ENCODE assay signal across 18 mouse cellular contexts in genomic region chr14:75669085-75669645, GRCm38 (mm10). TPM values are rescaled to one million over a fixed set of nuclear protein-coding genes. Genes with fewer than 3 reads are reported as not detected.
DNase-seq lines count a peak whose midpoint lies in the region; ATAC-seq and TF ChIP-seq lines count a peak whose summit lies in the region.
"Had no signal": no experiment of that assay in that cellular context is flagged by ENCODE, and none has a peak within 500 bp of the region (broad histone marks: within the 10 kb centered on the region; RNA-seq: fewer than 3 reads in every experiment).

No protein-coding gene starts in this region.

- no peak overlapping the region for H3K4me3 ChIP-seq in liver, embryonic 16.5 days (ENCODE audit: low read depth, low read length)
- no peak overlapping the region for H3K4me3 ChIP-seq in liver, embryonic 12.5 days
- no peak overlapping the region for H3K4me3 ChIP-seq in MEL (ENCODE audit: control insufficient read depth in 1 of 2, insufficient read depth in 1 of 2, low read depth in 2 of 2, low read length in 2 of 2)
- H3K4me3 ChIP-seq in hindbrain, embryonic 14.5 days (replicated peaks; ENCODE audit: low read length) = no peak overlapping the region
- H3K4me3 ChIP-seq: gastrocnemius, adult 2 months; heart, embryonic 10.5 days; liver, embryonic 13.5 days had no signal

- 60% methylated on average over 1 of the region's 1 CpGs for WGBS in liver, embryonic 16.5 days (ENCODE audit: insufficient replicate concordance)
- 59% methylated on average over 1 of the region's 1 CpGs for WGBS in liver, embryonic 12.5 days (ENCODE audit: insufficient replicate concordance)
- WGBS in hindbrain, embryonic 14.5 days = 69% methylated on average over 1 of the region's 1 CpGs

- 0 out of 2 replicates have a peak, but pooled peaks have one; percentile 27 for ATAC-seq in liver, embryonic 16.5 days (ENCODE audit: low read depth)
- no peak for ATAC-seq in liver, embryonic 12.5 days
- ATAC-seq in hindbrain, embryonic 14.5 days (ENCODE audit: low FRiP score) = no peak

- no peak overlapping the region for H3K9ac ChIP-seq in liver, embryonic 16.5 days (ENCODE audit: low read depth, low read length)
- no peak overlapping the region for H3K9ac ChIP-seq in liver, embryonic 12.5 days
- H3K9ac ChIP-seq in MEL (ENCODE audit: control insufficient read depth, low read depth, low read length, poor library complexity, severe bottlenecking) = no peak overlapping the region
- no peak overlapping the region for H3K9ac ChIP-seq in hindbrain, embryonic 14.5 days
- H3K9ac ChIP-seq: liver, embryonic 13.5 days had no signal

- peak; percentile 62 for TF ChIP-seq RAD21 in MEL (IDR thresholded peaks at IDR 0.05; ENCODE audit: low read depth, low read length)

- no peaks in the 10 kb centered on the region for H3K4me1 ChIP-seq in liver, embryonic 16.5 days (ENCODE audit: control insufficient read depth, low read depth, low read length)
- H3K4me1 ChIP-seq in liver, embryonic 12.5 days = peaks cover 10% of the 10 kb centered on the region; the same call in 1 of the 2 replicates
- no peaks in the 10 kb centered on the region for H3K4me1 ChIP-seq in MEL (ENCODE audit: control insufficient read depth in 1 of 2, insufficient read depth in 2 of 2, low read length in 2 of 2)
- H3K4me1 ChIP-seq in hindbrain, embryonic 14.5 days (replicated peaks; ENCODE audit: control insufficient read depth, insufficient read depth, low read length) = no peaks in the 10 kb centered on the region
- H3K4me1 ChIP-seq: heart, embryonic 10.5 days; liver, embryonic 13.5 days had no signal

- no peak for TF ChIP-seq EP300 in MEL (IDR thresholded peaks at IDR 0.05; ENCODE audit: low read depth in 1 of 2, low read length in 2 of 2)

- DNase-seq in MEL (ENCODE audit: low read depth, low spot score) = peak; percentile 51
- peak; percentile 38 for DNase-seq in kidney, adult 18-20 months
- peak; percentile 69 to 73 for DNase-seq in kidney, postnatal 36 days
- no peak for DNase-seq in frontal cortex, postnatal 36 days (ENCODE audit: low spot score in 2 of 2)
- no peak for DNase-seq in layer of hippocampus, adult 9-10 months (ENCODE audit: low spot score)
- DNase-seq in hindbrain, embryonic 14.5 days (ENCODE audit: low spot score) = no peak
- DNase-seq: cerebellum, adult 9-11 months; gastrocnemius, adult 2 months; liver, embryonic 13.5 days; right cerebral cortex, postnatal 14 days had no signal

- TF ChIP-seq CTCF in MEL (IDR thresholded peaks at IDR 0.05 in 2 of 3, conservative IDR thresholded peaks at IDR 0.05 in 1 of 3; ENCODE audit: control insufficient read depth in 1 of 3, insufficient read depth in 1 of 3, low read depth in 2 of 3, low read length in 3 of 3, poor library complexity in 1 of 3, severe bottlenecking in 1 of 3) = peak; percentile 13 to 55 (median 47); a peak in 5 of 6 replicates

- no peak overlapping the region for H3K27ac ChIP-seq in liver, embryonic 16.5 days (ENCODE audit: low read length)
- no peak overlapping the region for H3K27ac ChIP-seq in liver, embryonic 12.5 days
- no peak overlapping the region for H3K27ac ChIP-seq in MEL (ENCODE audit: control insufficient read depth, low read depth, low read length)
- no peak overlapping the region for H3K27ac ChIP-seq in hindbrain, embryonic 14.5 days
- H3K27ac ChIP-seq: gastrocnemius, adult 2 months; heart, embryonic 10.5 days; liver, embryonic 13.5 days had no signal

- H3K4me2 ChIP-seq in liver, embryonic 16.5 days (ENCODE audit: low read depth, low read length) = no peak overlapping the region
- H3K4me2 ChIP-seq in liver, embryonic 12.5 days = no peak overlapping the region
- H3K4me2 ChIP-seq in hindbrain, embryonic 14.5 days (replicated peaks) = no peak overlapping the region
- H3K4me2 ChIP-seq: liver, embryonic 13.5 days had no signal

- no peak for TF ChIP-seq POLR2A in MEL (IDR thresholded peaks at IDR 0.05; ENCODE audit: control insufficient read depth in 1 of 2, insufficient read depth in 1 of 2, low read depth in 1 of 2, low read length in 2 of 2, poor library complexity in 1 of 2)

- no peaks in the 10 kb centered on the region for H3K36me3 ChIP-seq in liver, embryonic 16.5 days (ENCODE audit: control insufficient read depth, insufficient read depth)
- no peaks in the 10 kb centered on the region for H3K36me3 ChIP-seq in liver, embryonic 12.5 days
- H3K36me3 ChIP-seq in MEL (ENCODE audit: control insufficient read depth in 1 of 2, insufficient read depth in 2 of 2, low read length in 2 of 2) = no peaks in the 10 kb centered on the region
- H3K36me3 ChIP-seq in hindbrain, embryonic 14.5 days (replicated peaks; ENCODE audit: control insufficient read depth, insufficient read depth) = no peaks in the 10 kb centered on the region
- H3K36me3 ChIP-seq: heart, embryonic 10.5 days; liver, embryonic 13.5 days had no signal

- no peaks in the 10 kb centered on the region for H3K79me2 ChIP-seq in MEL (ENCODE audit: control insufficient read depth, insufficient read depth, low read length, poor library complexity)

- no peaks in the 10 kb centered on the region for H3K27me3 ChIP-seq in liver, embryonic 16.5 days (ENCODE audit: control insufficient read depth, insufficient read depth, low read depth, low read length)
- no peaks in the 10 kb centered on the region for H3K27me3 ChIP-seq in liver, embryonic 12.5 days (replicated peaks)
- H3K27me3 ChIP-seq in MEL (ENCODE audit: control insufficient read depth in 1 of 2, insufficient read depth in 2 of 2, low read length in 2 of 2) = peaks cover 0 to 3% of the 10 kb centered on the region in 2 experiments; a peak in 2 of 4 replicates
- H3K27me3 ChIP-seq in hindbrain, embryonic 14.5 days (ENCODE audit: control insufficient read depth, insufficient read depth, low read length) = no peaks in the 10 kb centered on the region
- H3K27me3 ChIP-seq: liver, embryonic 13.5 days had no signal

- H3K9me3 ChIP-seq in liver, embryonic 16.5 days (replicated peaks; ENCODE audit: control insufficient read depth, low read length) = 0 out of 2 replicates have a peak, but pooled peaks cover 2% of the 10 kb centered on the region
- H3K9me3 ChIP-seq in liver, embryonic 12.5 days (replicated peaks) = no peaks in the 10 kb centered on the region
- H3K9me3 ChIP-seq in MEL (replicated peaks; ENCODE audit: insufficient read depth, low read length) = no peaks in the 10 kb centered on the region
- no peaks in the 10 kb centered on the region for H3K9me3 ChIP-seq in hindbrain, embryonic 14.5 days (ENCODE audit: control insufficient read depth, low read length)
- H3K9me3 ChIP-seq: heart, embryonic 10.5 days; liver, embryonic 13.5 days had no signal

TF ChIP-seq in MEL, 35 proteins besides CTCF, POLR2A, EP300 and RAD21:
- TF ChIP-seq MAFK (IDR thresholded peaks at IDR 0.05; ENCODE audit: borderline replicate concordance, low read depth, low read length) (no peak), RCOR1 (IDR thresholded peaks at IDR 0.05; ENCODE audit: low read depth, low read length) (no peak), MYB (IDR thresholded peaks at IDR 0.05; ENCODE audit: low read depth, low read length) (no peak), MAX (IDR thresholded peaks at IDR 0.05; ENCODE audit: low read length) (no peak), MXI1 (IDR thresholded peaks at IDR 0.05; ENCODE audit: low read depth, low read length) (no peak), ZC3H11A (IDR thresholded peaks at IDR 0.05; ENCODE audit: low read depth, low read length) (peak; percentile 37), ZMIZ1 (IDR thresholded peaks at IDR 0.05; ENCODE audit: low read depth, low read length) (no peak), POLR2AphosphoS5 (IDR thresholded peaks at IDR 0.05; ENCODE audit: borderline replicate concordance, low read depth, low read length) (no peak), GATA1 (IDR thresholded peaks at IDR 0.05; ENCODE audit: low read depth, low read length) (no peak), SMC3 (IDR thresholded peaks at IDR 0.05; ENCODE audit: low read depth, low read length) (peak; percentile 52), ZNF384 (IDR thresholded peaks at IDR 0.05; ENCODE audit: low read depth, low read length) (no peak)

RNA-seq across cellular contexts. Expression of gene Erich6b, which starts 27.1 kb away (rescaled TPM):
- not detected in 2 replicates for polyA plus RNA-seq in liver, embryonic 16.5 days (2015; fragmentation: Nextera tagmentation; extraction: Ambion mirVana)
- polyA plus RNA-seq in liver, embryonic 12.5 days (2016; fragmentation: Nextera tagmentation; extraction: Ambion mirVana) = not detected in 2 replicates
- not detected in 2 replicates for total RNA-seq in MEL (2012; rRNA removed)
- polyA plus RNA-seq in MEL (2012; ENCODE audit: insufficient read depth in 1 of 2, insufficient read length in 2 of 2, low read depth in 1 of 2, low replicate concordance in 2 of 2, missing spikeins in 1 of 2) = not detected
- polyA plus RNA-seq in hindbrain, embryonic 14.5 days (2014; fragmentation: Nextera tagmentation; extraction: Ambion mirVana) = not detected in 2 replicates
- total RNA-seq: gastrocnemius, adult 2 months; hematopoietic stem cell, adult 5-6 weeks; left cerebral cortex, postnatal 10 days; megakaryocyte progenitor cell, adult 5-6 weeks had no signal
- polyA plus RNA-seq: brain, embryonic 14.5 days; embryonic facial prominence, embryonic 11.5 days; heart, embryonic 10.5 days; liver, embryonic 13.5 days had no signal

Comparison
In these comparisons a context has a peak if more than half of its experiments do, and no peak if none do; other contexts are left out.
1. DNase-seq: peak in MEL (single experiment), kidney, adult 18-20 months (single experiment) and kidney, postnatal 36 days (2 of 2); none in frontal cortex, postnatal 36 days (0 of 2), layer of hippocampus, adult 9-10 months (single experiment) and hindbrain, embryonic 14.5 days (single experiment).